Mouse (Mus musculus): ENCODE measurements around the gene Ocrl. TPM values are rescaled to one million over a fixed set of nuclear protein-coding genes. Genes with fewer than 3 reads are reported as not detected.

Gene Ocrl
- 11.5 TPM for polyA plus RNA-seq (2017; shearing (Covaris generic))

DNA sequence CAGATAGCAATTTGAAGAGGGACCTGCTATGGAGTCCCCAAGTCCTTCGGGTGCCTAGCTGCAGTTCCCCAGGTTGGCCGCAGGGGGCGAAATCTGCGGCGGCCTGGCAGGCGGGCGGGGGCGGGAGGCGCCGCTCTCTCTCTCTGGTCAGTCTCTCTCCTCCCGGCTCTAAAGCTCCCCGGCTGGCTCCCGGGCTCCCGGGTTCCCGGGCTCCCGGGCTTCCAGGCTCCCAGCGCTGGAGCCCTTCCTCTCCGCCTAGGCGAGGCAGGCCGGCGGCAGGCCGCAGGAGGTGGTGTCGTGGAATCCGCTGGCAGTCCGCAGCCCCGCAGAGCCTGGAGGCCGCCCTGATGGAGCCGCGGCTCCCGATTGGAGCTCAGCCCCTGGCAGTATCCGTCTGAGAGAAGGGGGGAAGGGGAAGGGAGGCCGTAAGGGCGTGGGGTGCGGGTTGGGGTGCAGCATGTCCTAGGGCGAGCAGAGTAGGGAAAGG, at the start of gene Ocrl:
TSS of gene Ocrl (plus strand) at position 82 of the 487 bp plus-strand sequence.

DNA sequence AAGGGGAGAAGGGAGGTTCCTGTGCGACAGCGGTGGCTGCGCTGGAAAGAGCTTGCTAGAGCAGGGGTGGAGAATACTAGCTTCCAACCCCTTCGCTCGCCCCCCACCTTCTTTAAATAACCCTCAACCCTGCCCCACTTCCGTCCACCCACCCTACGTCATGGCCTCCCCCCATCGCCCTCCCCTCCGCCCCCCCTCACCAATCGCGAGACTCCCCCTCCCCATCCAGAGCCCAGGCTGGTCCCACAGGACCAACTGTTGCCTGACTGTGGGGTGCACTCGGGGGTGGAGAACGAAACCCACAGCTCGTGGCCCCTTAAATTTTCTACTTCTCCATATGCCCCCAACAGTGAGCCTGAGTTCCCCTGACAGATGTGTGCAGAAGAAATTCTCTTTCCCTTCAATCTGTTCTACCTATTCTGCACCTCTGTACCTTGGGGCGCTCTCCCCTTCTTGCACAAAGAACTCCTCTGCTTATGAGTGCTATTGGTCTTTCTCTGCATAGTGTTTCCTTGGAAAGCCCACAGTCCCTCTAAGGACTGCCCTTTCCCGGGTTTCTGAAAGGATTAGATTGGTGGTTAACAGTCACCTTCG, 19.7 kb upstream of the Ocrl start, which contains the start of gene Smarca1:
TSS of gene Smarca1 (minus strand) at position 544 of the 594 bp plus-strand sequence.

Other genes starting within 250 kb of the Ocrl start
- gene Smarca1, start 19.4 kb upstream of the Ocrl start, polyA plus RNA-seq (2017; shearing (Covaris generic)) = not detected
- gene Apln, start 122.5 kb downstream of the Ocrl start, polyA plus RNA-seq (2017; shearing (Covaris generic)) = 0.49 TPM
- gene Xpnpep2, start 196.3 kb downstream of the Ocrl start, polyA plus RNA-seq (2017; shearing (Covaris generic)) = 0.34 TPM
- 542 TPM for gene Sash3, start 234.0 kb downstream of the Ocrl start, polyA plus RNA-seq (2017; shearing (Covaris generic))